Mouse (Mus musculus) left cerebral cortex, postnatal 14 days (tissue): Measurements from ENCODE around the gene Syna. TPM values are rescaled to one million over a fixed set of nuclear protein-coding genes. Genes with fewer than 3 reads are reported as not detected.

Experiments used
- DNase-seq, 2 experiments: peaks; one replicate each; pipeline ENCODE4 v3.0.0; 2021 to 2022; ENCODE audit warnings: low spot score in 2 of 2, mixed read lengths in 1 of 2
- intact Hi-C: fragments of 180-260 bp; cut with DNase I; formaldehyde crosslinking; loops from one replicate; pipeline ENCODE4 v1.15.1; 2025
- total RNA-seq, 2 experiments: library from RNA; stranded (reverse); gene quantifications; 2 replicates each; pipeline ENCODE4 v1.2.3; 2021

Gene Syna
- total RNA-seq, 2 experiments from 2014 or later, result 0.32 TPM; not detected in 1

- peak in 1 of 2 experiments; percentile 40 for DNase-seq
Measured at GRCm38 (mm10) chr5:134571730-134572507, 11.9 kb upstream of the Syna start.

GRCm38 (mm10) chr5:134568964-134569491 lies 9.1 kb upstream of the Syna start:
- peak in 1 of 2 experiments; percentile 57 for DNase-seq
- intact Hi-C loops, result no loop called here

More at GRCm38 (mm10) chr5:134571730-134572507, 11.9 kb upstream of the Syna start:
- intact Hi-C loops, result loop anchor here (2.0 kb wide), 1 partner anchor 19 kb away; the partner anchor contains the start of gene Clip2

- intact Hi-C loops, result no loop called here
- no peak for DNase-seq
Measured at GRCm38 (mm10) chr5:134568030-134568429, 8.1 kb upstream of the Syna start.

- DNase-seq, result no peak
- intact Hi-C loops, result no loop called here
Measured at GRCm38 (mm10) chr5:134567445-134567844, 7.5 kb upstream of the Syna start.

- intact Hi-C loops, result no loop called here
- no peak for DNase-seq
Measured at GRCm38 (mm10) chr5:134565696-134566095, 5.7 kb upstream of the Syna start.

GRCm38 (mm10) chr5:134564272-134564671 lies 4.3 kb upstream of the Syna start:
- intact Hi-C loops, result no loop called here

GRCm38 (mm10) chr5:134560450-134561171 lies 640 bp upstream of the Syna start:
- DNase-seq, result no peak
- intact Hi-C loops, result no loop called here

More at GRCm38 (mm10) chr5:134564272-134564671, 4.3 kb upstream of the Syna start:
- no peak for DNase-seq

- intact Hi-C loops, result no loop called here
- peak; percentile 83 to 86 for DNase-seq
Measured at GRCm38 (mm10) chr5:134555463-134556164, 4.4 kb downstream of the Syna start.

- no peak for DNase-seq
- intact Hi-C loops, result loop anchor here (2.0 kb wide), 1 partner anchor 17 kb away; no protein-coding TSS in a partner anchor
Measured at GRCm38 (mm10) chr5:134553951-134554546, 5.9 kb downstream of the Syna start.

- intact Hi-C loops, result loop anchor here (2.0 kb wide), 1 partner anchor 18 kb away; no protein-coding TSS in a partner anchor
- peak; percentile 99 for DNase-seq
Measured at GRCm38 (mm10) chr5:134552110-134552972, 7.6 kb downstream of the Syna start, which contains the start of gene Clip2. Gene Clip2, minus strand, starts transcription at chr5:134552434.

- intact Hi-C loops, result loop anchor here (2.0 kb wide), 1 partner anchor 19 kb away; no protein-coding TSS in a partner anchor
- DNase-seq, result peak; percentile 56 to 62
Measured at GRCm38 (mm10) chr5:134551233-134552109, 8.5 kb downstream of the Syna start.

GRCm38 (mm10) chr5:134550836-134551232 lies 9.1 kb downstream of the Syna start:
- intact Hi-C loops, result no loop called here
- no peak for DNase-seq

- no peak for DNase-seq
- intact Hi-C loops, result loop anchor here (5.0 kb wide), 1 partner anchor 42 kb away; no protein-coding TSS in a partner anchor
Measured at GRCm38 (mm10) chr5:134549640-134550168, 10.3 kb downstream of the Syna start.

- no peak for DNase-seq
- intact Hi-C loops, result loop anchor here (5.0 kb wide), 1 partner anchor 41 kb away; no protein-coding TSS in a partner anchor
Measured at GRCm38 (mm10) chr5:134548306-134548705, 11.7 kb downstream of the Syna start.

- intact Hi-C loops, result loop anchor here (5.0 kb wide), 1 partner anchor 39 kb away; no protein-coding TSS in a partner anchor
- no peak for DNase-seq
Measured at GRCm38 (mm10) chr5:134546790-134547189, 13.2 kb downstream of the Syna start.

GRCm38 (mm10) chr5:134545242-134545629 lies 14.7 kb downstream of the Syna start:
- DNase-seq, result no peak
- intact Hi-C loops, result loop anchor here (5.0 kb wide), 1 partner anchor 38 kb away; no protein-coding TSS in a partner anchor
